Mouse (Mus musculus) forebrain, embryonic 11.5 days (tissue): Measurements from ENCODE around the gene Edil3. TPM values are rescaled to one million over a fixed set of nuclear protein-coding genes. Genes with fewer than 3 reads are reported as not detected.

ENCODE experiments used
- ATAC-seq: fragments of 200-750 bp; cut with Nextera tagmentation; replicated peaks from 2 replicates; pipeline ENCODE4 v1.8.0; 2017; ENCODE audit warnings: moderate TSS enrichment; ENCODE audit not compliant: low FRiP score
- DNase-seq: peaks from one replicate; pipeline ENCODE4 v3.0.0-alpha.2; 2017; ENCODE audit warnings: low spot score
- H3K27ac ChIP-seq: fragments of 300-500 bp; sonication (generic); 2 replicates; pipeline ENCODE4 v1.5.1; 2014; ENCODE audit warnings: low read depth, low read length
- H3K27me3 ChIP-seq: fragments of 300-500 bp; sonication (generic); 2 replicates; pipeline ENCODE4 v1.6.1; 2014; ENCODE audit warnings: mild to moderate bottlenecking, low read length, mixed read lengths; ENCODE audit not compliant: control insufficient read depth, insufficient read depth
- H3K36me3 ChIP-seq: fragments of 300-500 bp; sonication (generic); 2 replicates; pipeline ENCODE4 v1.6.1; 2014; ENCODE audit warnings: mild to moderate bottlenecking, low read length, moderate library complexity, mixed read lengths; ENCODE audit not compliant: control insufficient read depth, insufficient read depth
- H3K4me1 ChIP-seq: fragments of 300-500 bp; sonication (generic); replicated peaks from 2 replicates; pipeline ENCODE4 v1.6.1; 2014; ENCODE audit warnings: low read length, mixed read lengths; ENCODE audit not compliant: control insufficient read depth, insufficient read depth
- H3K4me2 ChIP-seq: fragments of 300-500 bp; sonication (generic); 2 replicates; pipeline ENCODE4 v1.6.1; 2014; ENCODE audit warnings: low read depth, mild to moderate bottlenecking, low read length, moderate library complexity, mixed read lengths; ENCODE audit not compliant: severe bottlenecking
- H3K4me3 ChIP-seq: fragments of 300-500 bp; sonication (generic); 2 replicates; pipeline ENCODE4 v1.5.1; 2014; ENCODE audit warnings: low read depth, low read length
- H3K9ac ChIP-seq: fragments of 300-500 bp; sonication (generic); 2 replicates; pipeline ENCODE4 v1.6.1; 2014; ENCODE audit warnings: low read length
- H3K9me3 ChIP-seq: fragments of 300-500 bp; sonication (generic); 2 replicates; pipeline ENCODE4 v1.6.1; 2016; ENCODE audit warnings: low read length, mixed read lengths; ENCODE audit not compliant: control insufficient read depth
- WGBS: fragments of 180-500 bp; shearing (Covaris S2); extraction: QIAGEN DNeasy Blood & Tissue Kit; methylation state at CpG from one replicate; pipeline ENCODE4 v1.1.7; 2014; 5-methylcytosine and 5-hydroxymethylcytosine counted together
- polyA plus RNA-seq: library from polyadenylated mRNA; unstranded; fragments of >200 nt; fragmentation: Nextera tagmentation; extraction: Ambion mirVana; gene quantifications from 2 replicates; pipeline ENCODE4 v1.2.1, GENCODE M21; 2014

The Edil3 gene
- polyA plus RNA-seq, 1 experiment from 2014 or later = 29.4 TPM

DNA sequence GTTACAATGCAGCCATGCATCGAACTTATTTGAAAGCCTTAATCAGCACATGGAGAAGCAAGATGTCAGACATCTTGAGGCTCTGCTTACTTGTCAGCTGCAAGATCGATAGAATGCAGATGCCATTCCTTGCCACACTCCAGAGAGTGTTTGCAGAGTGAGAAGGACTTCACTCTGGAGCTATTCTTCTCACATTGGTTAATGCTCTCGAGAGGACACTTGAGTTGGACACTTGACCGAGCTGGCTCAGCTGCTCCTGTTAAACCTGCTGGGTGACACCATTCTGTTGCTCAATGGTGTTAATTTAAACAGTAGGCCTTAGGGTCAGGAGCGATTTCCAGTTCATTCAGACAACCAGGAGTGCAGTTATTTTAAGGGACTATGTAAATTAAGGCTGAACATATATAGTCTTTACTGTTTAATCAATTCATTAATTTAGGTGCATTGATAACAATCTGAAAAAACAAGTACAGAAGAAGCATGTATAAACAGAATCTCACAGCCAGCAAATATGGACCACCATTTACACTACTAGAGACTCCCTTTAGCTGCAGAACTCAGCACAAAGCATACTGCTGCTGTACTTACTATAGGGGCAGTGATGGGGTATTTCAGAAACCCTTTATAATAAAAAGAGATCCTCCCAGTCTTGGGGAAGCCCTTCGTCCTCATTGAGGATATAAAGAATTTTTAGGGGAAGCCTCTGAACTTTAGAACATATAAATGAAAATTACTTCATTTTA, 301.4 kb downstream of the Edil3 start:
- DNase-seq = no peak
- Histone ChIP-seq H3K4me3 (no peak overlapping the region), H3K9me3 (no peaks in the 10 kb centered on the region), H3K4me1 (no peaks in the 10 kb centered on the region), H3K9ac (no peak overlapping the region), H3K4me2 (no peak overlapping the region), H3K27ac (no peak overlapping the region), H3K27me3 (no peaks in the 10 kb centered on the region), H3K36me3 (no peaks in the 10 kb centered on the region)
- WGBS = 52% methylated on average over 6 of the region's 6 CpGs
- no peak for ATAC-seq

DNA sequence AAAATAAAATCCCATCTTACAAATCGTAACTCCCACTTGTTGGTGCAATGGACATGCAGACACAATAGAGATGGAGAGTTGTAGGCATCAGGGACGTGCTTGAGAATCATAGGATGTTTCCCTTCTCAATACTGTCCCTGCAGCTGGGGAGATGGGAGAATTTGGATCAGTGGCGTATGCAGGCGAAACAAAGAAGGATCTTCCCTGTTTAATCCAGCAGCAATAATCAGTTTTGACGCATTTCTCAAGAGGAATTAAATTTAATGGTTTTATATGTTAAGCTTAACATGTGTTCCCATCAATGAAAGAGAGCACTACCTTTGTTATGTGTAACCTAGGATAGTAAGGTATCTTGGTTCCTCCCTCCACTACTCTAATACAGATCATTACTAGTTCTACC, 302.1 kb downstream of the Edil3 start:
- no peak overlapping the region for H3K27ac ChIP-seq
- no peaks in the 10 kb centered on the region for H3K4me1 ChIP-seq
- no peak for DNase-seq
- H3K36me3 ChIP-seq = no peaks in the 10 kb centered on the region
- no peak for ATAC-seq
- H3K4me2 ChIP-seq = no peak overlapping the region
- H3K27me3 ChIP-seq = no peaks in the 10 kb centered on the region
- no peak overlapping the region for H3K4me3 ChIP-seq
- H3K9me3 ChIP-seq = no peaks in the 10 kb centered on the region
- WGBS = 75% methylated on average over 5 of the region's 5 CpGs
- H3K9ac ChIP-seq = no peak overlapping the region

DNA sequence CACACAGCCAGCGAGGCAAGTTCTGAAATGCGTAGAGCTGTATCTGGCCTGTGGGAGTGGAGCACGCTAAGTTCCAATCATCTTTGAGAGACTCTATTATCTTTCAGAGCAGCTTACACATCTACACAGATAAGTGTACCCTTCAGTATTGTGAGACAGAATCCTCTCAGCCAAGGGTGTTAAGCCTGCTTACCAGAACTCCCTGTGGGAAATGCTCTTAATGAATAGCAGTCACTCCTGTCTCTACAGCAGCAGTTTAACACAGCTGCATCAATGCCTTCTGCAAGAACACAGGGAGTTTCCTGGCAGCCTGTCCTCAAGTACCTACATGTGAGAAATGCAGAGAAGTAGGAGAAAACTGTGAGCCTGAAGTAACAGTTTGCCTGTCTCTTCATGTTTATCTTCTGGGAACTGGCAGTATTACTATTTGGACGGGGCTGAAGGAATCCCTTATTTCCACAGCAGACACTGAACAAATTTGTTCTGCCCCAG, 324.8 kb downstream of the Edil3 start:
- DNase-seq (no peak), ATAC-seq (0 out of 2 replicates have a peak, but pooled peaks have one; percentile 21)
- WGBS = 34% methylated on average over 4 of the region's 4 CpGs
- no peak overlapping the region for H3K4me2 ChIP-seq
- no peaks in the 10 kb centered on the region for H3K27me3 ChIP-seq
- no peaks in the 10 kb centered on the region for H3K9me3 ChIP-seq
- H3K27ac ChIP-seq = peak overlapping the region; percentile 25; the same call in 1 of the 2 replicates
- no peaks in the 10 kb centered on the region for H3K36me3 ChIP-seq
- H3K4me1 ChIP-seq = no peaks in the 10 kb centered on the region
- H3K9ac ChIP-seq = no peak overlapping the region; the same call in 1 of the 2 replicates
- H3K4me3 ChIP-seq = no peak overlapping the region

DNA sequence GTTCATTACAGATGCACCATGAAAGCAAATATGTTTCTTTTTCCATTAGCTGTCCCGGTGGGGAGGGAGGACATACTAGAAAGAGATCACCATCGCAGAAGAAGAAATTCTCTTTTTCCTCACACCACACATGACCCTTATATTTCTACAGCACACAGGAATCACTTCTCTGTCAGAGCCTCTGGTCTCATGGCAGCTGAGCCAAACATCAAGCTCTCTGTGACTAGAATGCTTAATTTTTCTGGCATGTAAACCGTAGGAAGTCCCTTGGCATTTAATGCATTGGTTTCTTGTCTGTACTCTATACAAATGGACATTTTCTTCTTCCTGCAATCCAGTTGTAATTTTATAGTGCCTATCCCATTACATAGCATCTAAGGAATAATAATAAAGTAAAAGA, 330.6 kb downstream of the Edil3 start:
- no peak overlapping the region for H3K9ac ChIP-seq
- ATAC-seq (no peak), DNase-seq (no peak)
- WGBS = 89% methylated on average over 3 of the region's 3 CpGs
- no peaks in the 10 kb centered on the region for H3K36me3 ChIP-seq
- no peak overlapping the region for H3K4me3 ChIP-seq
- H3K4me2 ChIP-seq = no peak overlapping the region
- H3K4me1 ChIP-seq = no peaks in the 10 kb centered on the region
- no peak overlapping the region for H3K27ac ChIP-seq
- no peaks in the 10 kb centered on the region for H3K27me3 ChIP-seq
- H3K9me3 ChIP-seq = no peaks in the 10 kb centered on the region

GRCm38 (mm10) chr13:89167960-89168359, 346.7 kb downstream of the Edil3 start:
- WGBS = 81% methylated on average over 1 of the region's 1 CpGs
- Histone ChIP-seq H3K36me3 (no peaks in the 10 kb centered on the region), H3K4me1 (no peaks in the 10 kb centered on the region), H3K9me3 (no peaks in the 10 kb centered on the region), H3K4me2 (no peak overlapping the region), H3K27me3 (no peaks in the 10 kb centered on the region), H3K27ac (no peak overlapping the region), H3K4me3 (no peak overlapping the region), H3K9ac (no peak overlapping the region)
- no peak for DNase-seq
- no peak for ATAC-seq

GRCm38 (mm10) chr13:89170040-89170439, 348.8 kb downstream of the Edil3 start:
- Histone ChIP-seq H3K27ac (no peak overlapping the region), H3K9me3 (no peaks in the 10 kb centered on the region), H3K36me3 (no peaks in the 10 kb centered on the region), H3K9ac (no peak overlapping the region), H3K4me3 (no peak overlapping the region), H3K4me2 (no peak overlapping the region), H3K27me3 (no peaks in the 10 kb centered on the region), H3K4me1 (no peaks in the 10 kb centered on the region)
- ATAC-seq = no peak
- no peak for DNase-seq
- 85% methylated on average over 4 of the region's 4 CpGs for WGBS

- 80% methylated on average over 2 of the region's 2 CpGs for WGBS
- no peaks in the 10 kb centered on the region for H3K4me1 ChIP-seq
- no peak overlapping the region for H3K4me2 ChIP-seq
- no peak overlapping the region for H3K27ac ChIP-seq
- DNase-seq (no peak), ATAC-seq (no peak)
- H3K27me3 ChIP-seq = no peaks in the 10 kb centered on the region
- no peak overlapping the region for H3K4me3 ChIP-seq
- no peak overlapping the region for H3K9ac ChIP-seq
- no peaks in the 10 kb centered on the region for H3K36me3 ChIP-seq
- no peaks in the 10 kb centered on the region for H3K9me3 ChIP-seq
Measured at GRCm38 (mm10) chr13:89175154-89175553, 353.9 kb downstream of the Edil3 start.

DNA sequence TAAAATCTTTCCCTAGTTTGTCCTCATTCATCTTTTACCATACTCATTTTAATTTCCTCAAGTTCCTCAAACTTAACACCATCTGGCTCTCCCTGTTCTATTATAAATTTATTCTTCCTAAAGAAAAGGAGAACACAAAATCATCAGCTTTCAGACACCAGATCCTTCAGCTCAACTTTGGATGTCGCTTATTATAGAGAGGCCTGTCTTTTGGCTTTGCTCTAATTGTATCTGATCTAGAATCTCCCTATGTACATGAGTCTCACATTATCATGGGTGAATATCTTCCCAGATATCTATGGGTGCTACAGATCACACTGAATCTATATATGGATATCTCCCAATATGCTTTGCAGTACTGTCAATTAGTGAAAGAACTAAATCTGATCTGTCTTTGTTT, 367.8 kb downstream of the Edil3 start:
- 91% methylated on average over 1 of the region's 1 CpGs for WGBS
- no peak overlapping the region for H3K9ac ChIP-seq
- no peak overlapping the region for H3K27ac ChIP-seq

DNA sequence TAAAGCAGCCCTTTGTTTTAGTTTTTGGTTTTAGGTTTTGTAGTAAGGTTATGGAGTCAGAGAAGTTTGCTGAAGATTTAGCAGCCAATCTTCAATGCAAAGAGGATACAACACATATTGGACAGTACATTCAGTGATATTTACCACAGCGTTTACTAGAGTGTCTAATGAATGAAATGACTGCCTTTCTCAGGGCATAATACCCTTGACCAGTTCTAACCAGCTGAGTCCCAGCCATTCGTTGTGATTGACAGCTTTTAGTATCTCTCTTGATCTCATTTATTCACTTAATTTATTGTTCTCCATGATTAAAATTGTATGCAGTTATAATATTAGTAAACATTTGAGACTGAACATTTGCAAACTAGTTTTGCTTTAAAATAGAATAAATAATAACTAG, 375.7 kb downstream of the Edil3 start:
- Histone ChIP-seq H3K4me1 (no peaks in the 10 kb centered on the region), H3K9me3 (no peaks in the 10 kb centered on the region), H3K36me3 (no peaks in the 10 kb centered on the region), H3K9ac (no peak overlapping the region), H3K4me2 (no peak overlapping the region), H3K27ac (no peak overlapping the region), H3K4me3 (no peak overlapping the region), H3K27me3 (no peaks in the 10 kb centered on the region)
- ATAC-seq (no peak), DNase-seq (no peak)
- WGBS = 61% methylated on average over 2 of the region's 2 CpGs

More for the DNA sequence above, 367.8 kb downstream of the Edil3 start:
- Histone ChIP-seq H3K4me3 (no peak overlapping the region), H3K27me3 (no peaks in the 10 kb centered on the region), H3K4me1 (no peaks in the 10 kb centered on the region), H3K36me3 (no peaks in the 10 kb centered on the region), H3K9me3 (no peaks in the 10 kb centered on the region), H3K4me2 (no peak overlapping the region)
- no peak for ATAC-seq
- DNase-seq = no peak
